Mouse (Mus musculus): ENCODE measurements around the gene Sp2.

Sp2 gene

GRCm38 (mm10) chr11:96940578-96941465 is 41.9 kb downstream of the Sp2 start:
- DNase-seq (ENCODE audit: extremely low spot score), result no peak

- no peak for DNase-seq (ENCODE audit: extremely low spot score)
Observed at GRCm38 (mm10) chr11:96938426-96938800, 44.3 kb downstream of the Sp2 start.

- DNase-seq (ENCODE audit: extremely low spot score), result peak; percentile 54
Observed at GRCm38 (mm10) chr11:96937549-96938425, 45.0 kb downstream of the Sp2 start.

GRCm38 (mm10) chr11:96935872-96936650 is 46.7 kb downstream of the Sp2 start:
- DNase-seq (ENCODE audit: extremely low spot score), result no peak

GRCm38 (mm10) chr11:96934921-96935356 is 47.8 kb downstream of the Sp2 start:
- peak; percentile 63 for DNase-seq (ENCODE audit: extremely low spot score)

GRCm38 (mm10) chr11:96933562-96934276 is 49.0 kb downstream of the Sp2 start:
- no peak for DNase-seq (ENCODE audit: extremely low spot score)

GRCm38 (mm10) chr11:96931327-96932062 is 51.3 kb downstream of the Sp2 start:
- no peak for DNase-seq (ENCODE audit: extremely low spot score)

GRCm38 (mm10) chr11:96929766-96930331 is 52.9 kb downstream of the Sp2 start:
- DNase-seq (ENCODE audit: extremely low spot score), result no peak

GRCm38 (mm10) chr11:96929096-96929765 is 53.5 kb downstream of the Sp2 start:
- no peak for DNase-seq (ENCODE audit: extremely low spot score)

GRCm38 (mm10) chr11:96928691-96929090 is 54.1 kb downstream of the Sp2 start:
- no peak for DNase-seq (ENCODE audit: extremely low spot score)

GRCm38 (mm10) chr11:96928088-96928487 is 54.7 kb downstream of the Sp2 start, which contains the start of gene Prr15l:
Prr15l (plus strand) TSS chr11:96928104.
- DNase-seq (ENCODE audit: extremely low spot score), result no peak

GRCm38 (mm10) chr11:96926587-96926986 is 56.2 kb downstream of the Sp2 start:
- DNase-seq (ENCODE audit: extremely low spot score), result no peak

- no peak for DNase-seq (ENCODE audit: extremely low spot score)
Observed at GRCm38 (mm10) chr11:96925469-96926148, 57.1 kb downstream of the Sp2 start.

- no peak for DNase-seq (ENCODE audit: extremely low spot score)
Observed at GRCm38 (mm10) chr11:96924861-96925260, 57.9 kb downstream of the Sp2 start.

GRCm38 (mm10) chr11:96919003-96919402 is 63.8 kb downstream of the Sp2 start:
- DNase-seq (ENCODE audit: extremely low spot score), result no peak

GRCm38 (mm10) chr11:96917415-96917814 is 65.3 kb downstream of the Sp2 start:
- no peak for DNase-seq (ENCODE audit: extremely low spot score)

GRCm38 (mm10) chr11:96916885-96917396 is 65.8 kb downstream of the Sp2 start:
- DNase-seq (ENCODE audit: extremely low spot score), result no peak

- peak; percentile 100 for DNase-seq (ENCODE audit: extremely low spot score)
Observed at GRCm38 (mm10) chr11:96916044-96916884, 66.5 kb downstream of the Sp2 start, which contains the start of gene Cdk5rap3. Cdk5rap3 (minus strand) TSS chr11:96916496.

Measured in embryo, embryonic 9.5 days (tissue).